Mouse (Mus musculus) right cerebral cortex, adult 18-20 months (tissue): ENCODE results near the gene Rnf150.

Experiments
- DNase-seq: peaks from one replicate; pipeline ENCODE4 v3.0.0; 2022; ENCODE audit warnings: mixed read lengths

The Rnf150 gene

DNA sequence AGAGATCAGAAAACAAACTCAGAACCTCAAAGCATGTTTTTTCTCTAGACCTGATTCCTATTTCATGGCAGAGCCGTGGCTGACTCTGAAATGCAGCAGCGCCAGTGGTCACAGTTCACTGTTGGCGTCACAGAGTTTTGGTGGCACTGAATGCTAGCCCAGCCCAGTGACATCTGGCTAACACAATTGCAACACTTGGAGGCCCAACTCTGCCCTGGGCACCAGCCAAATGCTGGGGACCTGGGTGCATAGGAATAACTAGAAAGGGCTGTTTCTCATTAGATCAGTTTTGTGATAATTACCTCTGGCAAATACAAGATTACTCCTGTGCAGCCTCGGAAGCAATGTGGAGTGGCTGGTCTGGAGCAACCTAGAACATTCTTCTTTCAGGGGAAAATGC is 31.9 kb downstream of the Rnf150 start:
- DNase-seq = no peak

GRCm38 (mm10) chr8:82896796-82897195 is 33.6 kb downstream of the Rnf150 start:
- no peak for DNase-seq

GRCm38 (mm10) chr8:82897628-82898458 is 34.7 kb downstream of the Rnf150 start:
- DNase-seq = no peak

DNA sequence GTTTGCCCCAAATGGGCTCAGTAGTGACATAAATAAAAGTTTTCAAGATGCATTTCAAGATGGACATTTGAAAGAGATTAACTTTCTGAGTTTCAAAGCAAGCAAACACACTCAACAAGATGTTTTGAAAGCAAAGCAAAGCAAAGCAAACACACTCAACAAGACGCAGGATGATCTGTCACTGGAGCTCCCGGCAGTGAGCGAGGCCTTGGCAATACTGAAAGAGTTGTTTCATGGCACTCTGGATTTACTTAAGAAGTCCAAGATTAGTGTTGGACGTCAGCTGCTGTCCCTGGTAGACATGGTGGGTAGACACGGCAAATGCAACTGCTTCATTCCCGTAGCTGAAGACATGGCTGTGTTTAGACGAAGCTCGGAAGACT is 35.3 kb downstream of the Rnf150 start:
- DNase-seq = no peak

DNA sequence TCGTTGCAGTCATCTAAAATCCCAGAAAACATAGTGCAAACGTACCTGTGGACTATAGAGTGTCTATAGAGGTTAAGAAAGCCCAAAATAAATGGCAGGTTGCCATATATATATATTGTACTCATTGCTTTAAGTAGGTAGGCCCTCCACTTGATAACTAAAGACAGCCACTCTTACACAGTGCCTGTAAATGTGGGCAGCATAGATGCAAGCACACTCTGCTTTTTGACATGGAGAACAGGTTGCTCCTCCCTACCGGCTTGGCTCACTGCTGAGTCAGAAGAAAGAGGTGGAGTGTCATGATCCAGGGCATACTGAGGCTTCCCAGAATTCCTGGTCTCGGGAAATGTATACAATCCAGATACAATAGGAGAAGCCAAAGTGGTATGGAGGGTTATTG is 37.8 kb downstream of the Rnf150 start:
- no peak for DNase-seq

DNA sequence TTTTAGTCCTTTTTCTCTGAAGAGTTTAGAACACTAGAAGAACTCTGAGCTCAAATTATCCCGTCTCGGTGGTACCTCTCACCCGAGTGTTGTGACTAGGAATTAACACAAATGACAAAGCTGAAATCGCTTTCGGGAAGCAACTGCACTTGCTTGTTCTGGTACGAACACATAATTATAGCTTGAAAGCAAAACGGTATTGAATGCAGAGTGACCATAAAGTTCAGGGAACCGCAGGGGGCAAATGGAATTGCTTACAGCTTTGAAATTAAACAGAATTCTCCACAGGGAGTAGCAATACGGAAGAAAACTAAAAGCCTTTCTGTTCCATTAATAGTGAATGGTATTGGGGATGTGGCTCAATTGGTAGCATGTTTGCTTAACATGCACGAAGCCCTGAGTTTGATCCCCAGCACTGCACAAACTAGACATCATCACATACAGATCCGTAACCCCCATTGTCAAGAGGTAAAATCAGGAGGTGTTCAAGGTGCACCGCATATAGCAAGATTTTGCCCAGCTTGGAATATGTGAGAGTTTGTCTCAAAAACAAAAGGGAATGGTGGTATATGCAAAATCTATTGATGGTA is 38.5 kb downstream of the Rnf150 start:
- no peak for DNase-seq

- DNase-seq = no peak
Observed at GRCm38 (mm10) chr8:82903497-82903896, 40.3 kb downstream of the Rnf150 start.

DNA sequence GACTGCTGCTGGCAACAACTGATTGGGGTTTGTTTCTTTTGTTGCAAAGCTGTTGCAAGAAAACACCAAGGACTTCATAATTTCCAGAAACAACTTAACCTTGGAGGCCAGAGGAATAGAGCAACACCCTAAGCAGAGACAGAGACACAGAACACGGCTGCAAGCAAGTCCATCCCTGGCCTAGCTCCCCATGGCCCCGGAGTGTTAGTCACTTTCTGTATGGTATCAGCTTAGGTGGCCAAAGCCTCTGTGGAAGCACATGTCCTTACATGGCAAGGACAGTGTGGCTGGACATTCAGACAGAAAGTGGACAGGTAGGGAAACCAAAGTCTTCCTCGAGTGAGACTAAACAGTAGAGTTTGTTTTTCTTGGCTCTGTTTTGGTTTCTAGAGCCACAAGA is 44.1 kb downstream of the Rnf150 start:
- DNase-seq = no peak

GRCm38 (mm10) chr8:82911436-82911835 is 48.3 kb downstream of the Rnf150 start:
- no peak for DNase-seq

DNA sequence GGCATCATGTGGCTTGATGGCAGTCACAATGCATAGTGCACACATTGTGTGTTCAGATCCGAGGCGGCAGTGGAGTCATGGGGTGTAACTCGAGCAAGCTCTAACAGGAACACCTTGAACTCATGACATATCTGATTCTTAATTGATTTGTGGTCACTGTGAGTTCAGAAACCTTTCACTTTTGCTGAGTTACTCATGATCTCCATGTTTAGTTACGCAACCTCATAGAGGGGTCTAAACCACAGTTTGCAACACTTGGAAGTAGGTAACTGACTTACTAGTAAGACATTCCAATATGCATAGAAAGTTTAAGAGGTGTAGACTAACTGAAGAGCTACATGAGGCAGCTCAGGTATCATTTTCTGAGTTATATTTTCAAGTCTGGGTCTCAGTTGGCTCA is 49.1 kb downstream of the Rnf150 start:
- no peak for DNase-seq

DNA sequence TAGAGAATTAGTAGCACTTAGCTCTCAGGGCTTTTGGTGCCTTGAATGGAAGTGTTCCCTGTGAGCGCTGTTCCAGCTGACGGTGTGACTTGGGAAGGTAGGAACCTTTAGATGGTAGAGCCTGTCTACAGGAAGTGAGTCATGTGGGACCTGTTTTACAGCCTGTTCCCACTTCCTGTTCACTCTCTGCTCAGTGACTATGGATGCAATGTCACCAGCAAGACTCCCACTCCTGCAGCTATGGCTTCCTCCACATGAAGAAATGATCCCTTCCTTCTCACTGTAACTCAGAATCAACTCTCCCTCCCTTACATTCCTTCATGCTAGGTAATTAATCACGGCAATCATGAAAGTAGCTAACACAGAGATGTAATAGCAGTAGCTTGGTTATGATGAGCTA is 51.4 kb downstream of the Rnf150 start:
- no peak for DNase-seq

GRCm38 (mm10) chr8:82916851-82917539 is 53.8 kb downstream of the Rnf150 start:
- DNase-seq = no peak

DNA sequence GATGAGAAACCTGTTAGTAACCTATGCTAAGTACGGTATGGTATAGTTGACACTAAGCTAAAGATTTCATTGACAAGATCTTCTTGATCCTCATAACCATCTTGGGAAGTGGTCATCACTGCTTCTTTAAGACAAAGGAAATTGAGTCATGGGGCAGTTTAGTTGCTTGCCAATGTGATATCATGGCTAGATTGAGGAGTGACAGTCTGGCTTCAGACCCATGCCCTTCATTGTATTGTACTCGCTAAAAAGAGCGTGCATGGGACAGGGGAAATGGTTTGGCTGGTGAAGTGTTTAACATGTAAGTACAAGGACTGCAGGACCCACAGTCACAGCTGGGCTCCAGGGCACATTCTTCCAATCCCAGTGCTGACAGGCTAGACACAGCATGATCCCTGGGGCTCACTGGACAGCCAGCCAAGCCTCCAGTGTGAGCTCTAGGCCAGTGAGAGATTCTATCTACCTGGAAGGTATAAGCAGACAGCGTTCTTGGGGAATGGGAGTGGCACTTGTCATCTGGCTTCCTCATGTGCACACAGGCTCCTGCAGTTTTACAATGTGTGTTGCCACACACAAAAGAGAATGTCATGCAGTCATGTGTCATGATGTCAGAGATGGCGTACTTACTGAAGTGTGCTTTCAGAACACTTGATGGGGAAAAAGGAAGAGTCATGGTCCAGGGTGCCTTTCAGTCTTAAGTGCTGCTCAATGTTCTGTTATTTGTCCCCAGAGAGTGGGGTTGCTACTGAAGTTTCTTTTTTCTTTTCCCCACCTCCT is 54.6 kb downstream of the Rnf150 start:
- no peak for DNase-seq

DNA sequence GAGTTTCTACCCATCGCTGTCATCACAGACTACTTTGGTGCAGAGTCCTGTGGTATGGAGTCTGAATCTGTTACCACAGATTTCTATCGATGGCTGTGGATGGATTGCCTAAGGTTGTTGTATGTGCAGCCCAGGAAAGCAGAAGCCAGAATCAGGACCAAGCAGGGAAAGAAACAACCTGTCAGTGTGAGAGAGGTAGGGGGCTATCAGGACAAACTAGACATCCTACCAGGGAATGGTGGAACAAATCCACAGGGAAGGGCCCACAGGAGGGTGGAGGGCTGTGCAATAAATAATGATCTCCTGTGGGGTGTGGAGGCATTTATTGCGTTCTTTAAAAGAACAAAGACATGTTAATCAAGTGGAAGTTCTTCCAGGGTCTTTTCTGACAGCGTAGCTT is 56.5 kb downstream of the Rnf150 start:
- DNase-seq = no peak

DNA sequence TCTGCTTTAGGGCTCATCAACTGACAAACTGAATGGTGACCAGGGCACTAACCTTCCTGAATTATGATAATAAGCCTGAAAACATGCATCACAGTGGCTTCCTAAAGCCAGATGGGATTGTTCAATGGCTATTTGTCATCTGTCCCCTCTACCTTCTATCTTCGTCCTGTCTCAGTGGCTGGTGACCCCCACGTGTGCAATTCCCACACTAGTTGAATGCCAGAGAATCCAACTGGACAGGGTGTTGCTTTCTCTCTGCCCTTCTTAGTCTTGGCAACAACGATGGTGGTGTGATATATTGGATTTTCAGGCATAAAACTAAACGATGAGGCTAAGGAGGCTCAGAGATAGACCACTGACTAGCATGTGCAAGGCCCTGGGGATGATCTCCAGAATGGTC is 57.0 kb downstream of the Rnf150 start:
- DNase-seq = no peak

DNA sequence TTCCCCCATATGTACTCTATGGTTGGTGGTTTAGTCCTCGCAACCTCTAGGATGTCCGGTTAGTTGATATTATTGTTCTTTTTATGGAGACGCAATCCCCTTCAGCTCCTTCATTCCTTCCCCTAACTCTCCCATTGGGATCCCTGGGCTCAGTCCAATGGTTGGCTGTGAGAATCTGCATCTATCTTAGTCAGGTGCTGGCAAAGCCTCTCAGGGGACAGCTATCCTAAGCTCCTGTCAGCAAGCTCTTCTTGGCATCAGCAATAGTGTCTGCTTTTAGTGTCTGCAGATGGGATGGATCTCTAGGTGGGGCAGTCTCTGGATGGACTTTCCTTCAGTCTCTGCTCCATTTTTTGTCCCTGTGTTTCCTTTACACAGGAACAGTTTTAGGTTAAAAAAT is 62.1 kb downstream of the Rnf150 start:
- no peak for DNase-seq

DNA sequence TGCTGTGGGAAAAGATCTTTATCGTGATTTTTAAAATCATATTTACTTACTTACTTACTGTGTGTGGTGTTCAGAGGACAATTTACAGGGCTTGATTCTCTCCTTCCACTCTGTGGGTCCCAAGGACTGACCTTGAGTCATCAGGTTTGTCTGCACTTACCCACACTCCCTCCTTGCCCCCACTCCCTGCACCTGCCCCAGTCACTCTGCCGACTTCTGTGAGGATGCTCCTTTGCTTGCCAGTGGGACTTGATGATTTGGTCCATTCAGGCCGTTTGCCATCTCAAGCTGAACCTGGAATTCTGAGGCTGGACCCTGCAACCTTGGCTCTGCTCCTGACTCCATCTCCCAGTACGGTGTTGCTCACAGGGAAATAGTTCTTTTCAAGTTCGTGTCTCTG is 63.4 kb downstream of the Rnf150 start:
- no peak for DNase-seq

DNA sequence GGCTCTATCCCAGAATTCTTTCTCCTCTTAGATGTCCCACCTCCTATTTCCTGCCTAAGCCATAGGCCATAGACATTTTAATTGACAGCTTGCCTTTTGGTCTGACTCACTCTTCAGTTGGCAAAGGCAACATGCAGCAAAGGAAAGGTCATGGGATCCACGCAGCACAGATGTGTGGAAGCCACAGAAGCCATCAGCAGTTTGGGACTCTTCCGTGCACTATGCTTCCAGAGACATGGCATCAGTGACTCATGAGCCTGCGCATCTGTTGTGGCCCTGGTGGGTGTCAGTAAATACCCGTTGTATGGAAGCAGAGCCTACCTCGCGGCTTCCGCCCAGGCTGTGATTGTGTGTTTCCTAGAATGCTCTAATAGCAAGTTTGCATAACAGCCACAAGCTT is 68.4 kb downstream of the Rnf150 start:
- no peak for DNase-seq

GRCm38 (mm10) chr8:82936162-82936561 is 73.0 kb downstream of the Rnf150 start:
- DNase-seq = no peak

GRCm38 (mm10) chr8:82936866-82937265 is 73.7 kb downstream of the Rnf150 start:
- DNase-seq = no peak

- DNase-seq = peak; percentile 26
Observed at GRCm38 (mm10) chr8:82939912-82940311, 76.8 kb downstream of the Rnf150 start.

DNA sequence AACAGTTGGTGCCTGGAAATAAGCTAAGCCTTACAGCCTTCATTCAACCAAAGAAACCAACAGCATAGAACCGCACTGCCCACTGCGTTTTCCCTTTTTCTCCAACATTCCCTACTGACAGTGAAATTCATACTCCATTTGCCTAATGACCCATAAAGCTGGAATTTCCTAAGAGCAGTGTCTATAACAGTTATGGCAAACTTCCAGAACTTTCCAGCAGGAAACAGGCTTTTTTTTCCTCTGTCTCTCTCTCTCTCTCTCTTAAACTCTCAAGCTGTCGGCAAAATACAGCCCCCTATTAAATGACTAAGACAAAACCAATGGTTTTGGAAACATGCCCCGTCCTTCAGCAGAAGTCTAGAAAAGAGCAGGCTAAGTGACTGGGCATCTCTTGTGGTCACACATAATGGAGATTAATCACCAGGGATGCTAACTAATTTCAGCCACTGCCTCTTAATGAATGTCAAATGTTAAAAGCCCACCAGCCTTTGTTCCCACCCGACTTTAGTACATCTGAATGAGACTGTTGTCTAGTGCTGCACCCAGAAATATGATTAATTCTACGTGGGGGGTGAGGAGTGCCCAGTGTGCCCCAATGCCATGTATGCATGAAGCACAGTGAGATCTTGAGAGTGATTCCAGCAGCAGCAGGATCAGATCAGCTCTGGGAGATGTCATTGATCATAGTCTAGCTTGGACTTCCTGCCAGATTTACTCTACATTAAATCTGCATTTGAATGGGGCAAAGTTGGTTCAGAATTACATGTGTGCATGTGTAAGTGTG is 80.3 kb downstream of the Rnf150 start:
- no peak for DNase-seq

- DNase-seq = no peak
Observed at GRCm38 (mm10) chr8:82945867-82946266, 82.7 kb downstream of the Rnf150 start.
